11 mouse cellular contexts compared by ENCODE assay signal in genomic region chr10:91138317-91138716, GRCm38 (mm10). TPM values are rescaled to one million over a fixed set of nuclear protein-coding genes. Genes with fewer than 3 reads are reported as not detected.
DNase-seq lines count a peak whose midpoint lies in the region; ATAC-seq lines count a peak whose summit lies in the region.
"Had no signal": no experiment of that assay in that cellular context is flagged by ENCODE, and none has a peak within 500 bp of the region (broad histone marks: within the 10 kb centered on the region; RNA-seq: fewer than 3 reads in every experiment).

No protein-coding gene starts in this region.

- peak overlapping the region; percentile 76 for H3K27ac ChIP-seq in heart, embryonic 15.5 days
- H3K27ac ChIP-seq: limb, embryonic 12.5 days; neural tube, embryonic 12.5 days had no signal

- WGBS in heart, embryonic 15.5 days = 71% methylated on average over 3 of the region's 3 CpGs

- no peaks in the 10 kb centered on the region for H3K36me3 ChIP-seq in heart, embryonic 15.5 days
- H3K36me3 ChIP-seq: limb, embryonic 12.5 days; neural tube, embryonic 12.5 days had no signal

- peak; percentile 66 for ATAC-seq in CD4-positive, CD25-positive, alpha-beta regulatory T cell, adult 4 months
- peak; percentile 45; the same call in 1 of the 2 replicates for ATAC-seq in heart, embryonic 15.5 days (replicated peaks; ENCODE audit: insufficient number of reproducible peaks, insufficient read depth, low FRiP score, low read depth)
- peak; percentile 74 for ATAC-seq in megakaryocyte, adult 5-6 weeks (ENCODE audit: poor library complexity, severe bottlenecking)

- no peak overlapping the region for H3K4me2 ChIP-seq in heart, embryonic 15.5 days
- H3K4me2 ChIP-seq: limb, embryonic 12.5 days; neural tube, embryonic 12.5 days had no signal

- peak; percentile 19 to 27 for DNase-seq in adrenal gland, postnatal 36 days
- DNase-seq in adrenal gland, adult 8-10 months = no peak
- DNase-seq in ovary, adult 18-20 months (ENCODE audit: low spot score) = no peak
- no peak for DNase-seq in spleen, postnatal 14 days (ENCODE audit: low spot score in 2 of 2)
- DNase-seq in kidney, postnatal 36 days = no peak
- DNase-seq: gastrocnemius, postnatal 25 days had no signal

- no peak overlapping the region for H3K9ac ChIP-seq in heart, embryonic 15.5 days
- H3K9ac ChIP-seq: limb, embryonic 12.5 days; neural tube, embryonic 12.5 days had no signal

- no peak overlapping the region for H3K4me3 ChIP-seq in heart, embryonic 15.5 days
- H3K4me3 ChIP-seq: limb, embryonic 12.5 days; neural tube, embryonic 12.5 days had no signal

- H3K27me3 ChIP-seq in heart, embryonic 15.5 days = no peaks in the 10 kb centered on the region
- H3K27me3 ChIP-seq: limb, embryonic 12.5 days; neural tube, embryonic 12.5 days had no signal

- H3K4me1 ChIP-seq in heart, embryonic 15.5 days (replicated peaks) = peaks cover 6% of the 10 kb centered on the region; the same call in 1 of the 2 replicates
- H3K4me1 ChIP-seq: limb, embryonic 12.5 days; neural tube, embryonic 12.5 days had no signal

- no peaks in the 10 kb centered on the region for H3K9me3 ChIP-seq in heart, embryonic 15.5 days (replicated peaks)
- H3K9me3 ChIP-seq: limb, embryonic 12.5 days; neural tube, embryonic 12.5 days had no signal

RNA-seq across cellular contexts. Expression of gene Slc25a3, which starts 14.5 kb away (rescaled TPM):
- 1,000 to 10,000 TPM; 1,091 to 1,914 TPM for total RNA-seq in adrenal gland, postnatal 36 days (2021)
- 1,000 to 10,000 TPM in 2 of 4 experiments, 100 to 1,000 TPM in 2; 882 to 1,292 (median 1,071) TPM for total RNA-seq in adrenal gland, adult 8-10 months (2022)
- 100 to 1,000 TPM; 200 to 224 TPM for polyA plus RNA-seq in CD4-positive, CD25-positive, alpha-beta regulatory T cell, adult 4 months (2017; shearing (Covaris generic))
- 912 and 1,036 TPM in 2 replicates for polyA plus RNA-seq in heart, embryonic 15.5 days (2015; fragmentation: Nextera tagmentation; extraction: Ambion mirVana)
- 402 and 461 TPM in 2 replicates for total RNA-seq in megakaryocyte, adult 5-6 weeks (2015)
- total RNA-seq in megakaryocyte, adult 5-6 weeks (2017) = 143 and 163 TPM in 2 replicates

RNA-seq across cellular contexts. Expression of gene Tmpo, which starts 42.8 kb away (rescaled TPM):
- 100 to 1,000 TPM in 1 of 2 experiments, 10 to 100 TPM in 1; 95.1 to 105 TPM for total RNA-seq in adrenal gland, postnatal 36 days (2021)
- total RNA-seq in adrenal gland, adult 8-10 months (2022) = 100 to 1,000 TPM in 2 of 4 experiments, 10 to 100 TPM in 2; 81.5 to 150 (median 108) TPM
- polyA plus RNA-seq in CD4-positive, CD25-positive, alpha-beta regulatory T cell, adult 4 months (2017; shearing (Covaris generic)) = 10 to 100 TPM; 35.8 to 68.9 TPM
- polyA plus RNA-seq in heart, embryonic 15.5 days (2015; fragmentation: Nextera tagmentation; extraction: Ambion mirVana) = 154 and 159 TPM in 2 replicates
- total RNA-seq in megakaryocyte, adult 5-6 weeks (2015) = 559 and 619 TPM in 2 replicates
- 895 and 963 TPM in 2 replicates for total RNA-seq in megakaryocyte, adult 5-6 weeks (2017)

RNA-seq across cellular contexts. Expression of gene Ikbip, which starts 55.6 kb away (rescaled TPM):
- total RNA-seq in adrenal gland, postnatal 36 days (2021) = 10 to 100 TPM; 32.0 to 36.9 TPM
- total RNA-seq in adrenal gland, adult 8-10 months (2022) = 10 to 100 TPM; 31.9 to 51.4 (median 42.2) TPM
- polyA plus RNA-seq in CD4-positive, CD25-positive, alpha-beta regulatory T cell, adult 4 months (2017; shearing (Covaris generic)) = 1 to 10 TPM; 4.9 to 6.5 TPM
- 38.4 and 38.7 TPM in 2 replicates for polyA plus RNA-seq in heart, embryonic 15.5 days (2015; fragmentation: Nextera tagmentation; extraction: Ambion mirVana)
- total RNA-seq in megakaryocyte, adult 5-6 weeks (2015) = 8.1 and 15.4 TPM in 2 replicates
- 15.0 and 26.5 TPM in 2 replicates for total RNA-seq in megakaryocyte, adult 5-6 weeks (2017)

RNA-seq across cellular contexts. Expression of gene Apaf1, which starts 55.7 kb away (rescaled TPM):
- 10 to 100 TPM in 1 of 2 experiments, 1 to 10 TPM in 1; 8.2 to 10.3 TPM for total RNA-seq in adrenal gland, postnatal 36 days (2021)
- total RNA-seq in adrenal gland, adult 8-10 months (2022) = 10 to 100 TPM in 1 of 4 experiments, 1 to 10 TPM in 3; 5.5 to 15.8 (median 9.4) TPM
- polyA plus RNA-seq in CD4-positive, CD25-positive, alpha-beta regulatory T cell, adult 4 months (2017; shearing (Covaris generic)) = 10 to 100 TPM in 1 of 2 experiments, 1 to 10 TPM in 1; 6.2 to 15.3 TPM
- 12.8 TPM in 2 replicates for polyA plus RNA-seq in heart, embryonic 15.5 days (2015; fragmentation: Nextera tagmentation; extraction: Ambion mirVana)
- total RNA-seq in megakaryocyte, adult 5-6 weeks (2015) = 139 and 147 TPM in 2 replicates
- 70.8 and 73.6 TPM in 2 replicates for total RNA-seq in megakaryocyte, adult 5-6 weeks (2017)

Comparison
In these comparisons a context has a peak if more than half of its experiments do, and no peak if none do; other contexts are left out.
1. DNase-seq: peak in adrenal gland, postnatal 36 days (2 of 2); none in adrenal gland, adult 8-10 months (single experiment), ovary, adult 18-20 months (single experiment), spleen, postnatal 14 days (0 of 2) and kidney, postnatal 36 days (0 of 2).
2. Peak in every context shown above with its lines, with median percentiles within 50 percentile points of each other: ATAC-seq.